Mouse (Mus musculus): ENCODE data around the gene Dscaml1. TPM values are rescaled to one million over a fixed set of nuclear protein-coding genes. Genes with fewer than 3 reads are reported as not detected.

Gene Dscaml1
- polyA plus RNA-seq, 1 experiment from 2014 or later, result 13.8 TPM

GRCm38 (mm10) chr9:45500071-45500595 is 73.7 kb downstream of the Dscaml1 start:
- Histone ChIP-seq H3K36me3 (no peaks in the 10 kb centered on the region), H3K4me1 (replicated peaks) (peaks cover 39% of the 10 kb centered on the region), H3K27me3 (no peaks in the 10 kb centered on the region), H3K9ac (no peak overlapping the region), H3K4me3 (no peak overlapping the region), H3K9me3 (no peaks in the 10 kb centered on the region), H3K4me2 (no peak overlapping the region), H3K27ac (replicated peaks) (no peak overlapping the region; the same call in 1 of the 2 replicates)
- ATAC-seq (ENCODE audit: low FRiP score, low read depth), result no peak
- WGBS, result 76% methylated on average over 3 of the region's 3 CpGs

- Histone ChIP-seq H3K4me1 (replicated peaks) (peaks cover 46% of the 10 kb centered on the region), H3K27ac (replicated peaks) (no peak overlapping the region), H3K27me3 (no peaks in the 10 kb centered on the region), H3K9ac (no peak overlapping the region), H3K4me2 (no peak overlapping the region), H3K36me3 (no peaks in the 10 kb centered on the region), H3K9me3 (no peaks in the 10 kb centered on the region), H3K4me3 (no peak overlapping the region)
- ATAC-seq (ENCODE audit: low FRiP score, low read depth), result no peak
- WGBS, result 67% methylated on average over 5 of the region's 5 CpGs
Observed at GRCm38 (mm10) chr9:45501295-45501927, 75.0 kb downstream of the Dscaml1 start.

DNA sequence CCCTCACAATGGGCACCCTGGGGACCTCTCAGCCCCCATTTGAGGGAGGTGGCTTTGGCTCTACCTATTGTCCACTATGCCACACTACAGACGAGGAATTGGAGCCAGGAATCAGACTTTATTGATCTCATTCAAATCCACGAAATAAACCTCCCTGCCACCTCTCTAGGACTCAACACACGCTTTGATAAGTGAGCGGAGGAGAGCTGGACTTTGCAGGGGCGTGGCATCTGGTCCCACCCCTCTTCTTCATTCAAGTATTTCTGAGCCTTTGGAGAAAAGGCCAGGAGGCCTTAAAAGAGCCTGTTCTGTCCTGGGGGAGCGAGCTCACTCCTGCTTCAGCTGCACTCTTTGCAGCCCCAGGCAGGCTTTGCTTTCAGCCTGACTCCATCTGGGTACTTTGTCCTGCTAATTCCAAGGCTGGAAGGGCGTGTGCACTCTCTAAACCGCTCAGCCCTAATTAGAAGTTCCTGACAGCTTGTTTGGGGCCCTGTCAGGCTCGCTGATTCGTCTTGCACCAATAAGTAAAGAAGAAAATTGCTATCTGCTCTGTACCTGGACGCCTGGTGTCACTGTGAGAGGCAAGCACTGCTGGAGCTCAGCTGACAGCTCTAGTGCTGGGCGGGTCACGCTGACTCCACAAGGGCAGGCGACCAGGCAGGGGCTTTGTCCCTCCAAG is 75.7 kb downstream of the Dscaml1 start:
- Histone ChIP-seq H3K4me1 (replicated peaks) (peaks cover 48% of the 10 kb centered on the region), H3K9ac (no peak overlapping the region), H3K36me3 (no peaks in the 10 kb centered on the region), H3K9me3 (no peaks in the 10 kb centered on the region), H3K27me3 (no peaks in the 10 kb centered on the region), H3K27ac (replicated peaks) (no peak overlapping the region), H3K4me2 (no peak overlapping the region), H3K4me3 (no peak overlapping the region)
- 19% methylated on average over 14 of the region's 14 CpGs for WGBS
- ATAC-seq (ENCODE audit: low FRiP score, low read depth), result no peak

DNA sequence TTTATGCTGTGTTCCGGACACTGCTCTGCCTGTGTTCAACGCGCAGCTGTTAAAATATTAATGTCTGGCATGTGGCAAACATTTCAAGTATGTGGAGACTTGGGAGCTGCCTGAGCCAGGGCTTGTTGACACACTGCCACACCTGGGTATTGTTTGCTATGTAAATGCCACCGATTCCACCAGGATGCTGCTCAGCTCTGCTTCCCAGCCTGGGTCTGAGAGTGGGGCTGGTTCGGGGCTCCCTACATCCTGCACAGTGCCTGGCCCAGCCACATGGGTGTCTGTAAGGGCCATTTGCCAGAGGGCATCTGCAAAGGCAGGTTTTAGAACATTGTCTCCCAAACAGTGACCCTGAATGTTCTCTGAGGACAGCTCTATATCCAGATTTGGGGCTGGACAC is 78.5 kb downstream of the Dscaml1 start:
- peaks cover 47% of the 10 kb centered on the region for H3K4me1 ChIP-seq (replicated peaks)
- H3K36me3 ChIP-seq, result no peaks in the 10 kb centered on the region
- H3K9me3 ChIP-seq, result no peaks in the 10 kb centered on the region
- WGBS, result 47% methylated on average over 5 of the region's 5 CpGs
- no peak overlapping the region for H3K4me3 ChIP-seq
- H3K4me2 ChIP-seq, result no peak overlapping the region
- no peak overlapping the region for H3K9ac ChIP-seq
- no peaks in the 10 kb centered on the region for H3K27me3 ChIP-seq
- H3K27ac ChIP-seq (replicated peaks), result 0 out of 2 replicates have a peak overlapping the region, but pooled peaks have one; percentile 12
- no peak for ATAC-seq (ENCODE audit: low FRiP score, low read depth)

DNA sequence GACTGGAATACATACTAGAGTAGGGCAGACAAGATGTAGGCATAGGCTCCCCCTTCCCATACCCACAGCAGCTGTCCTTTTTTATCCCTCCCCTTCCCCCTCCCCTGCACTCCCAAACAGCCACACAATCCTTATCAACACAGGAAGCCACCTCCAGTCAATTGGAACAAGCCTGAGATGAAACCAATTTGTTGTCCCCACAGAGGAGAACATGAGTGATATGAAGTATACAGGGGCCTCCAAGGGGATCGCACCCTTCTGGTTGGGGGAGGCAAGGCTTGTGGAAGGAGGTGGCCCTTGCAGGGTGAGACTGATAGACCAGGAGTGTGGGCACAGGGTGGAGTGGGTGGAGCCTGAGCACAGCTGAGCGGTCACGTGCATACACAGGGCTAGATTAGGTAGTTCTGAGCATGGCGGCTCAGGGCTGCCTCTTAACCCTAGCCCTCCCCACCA is 79.1 kb downstream of the Dscaml1 start:
- Histone ChIP-seq H3K27me3 (no peaks in the 10 kb centered on the region), H3K9ac (no peak overlapping the region), H3K27ac (replicated peaks) (no peak overlapping the region), H3K4me3 (no peak overlapping the region), H3K9me3 (no peaks in the 10 kb centered on the region), H3K36me3 (no peaks in the 10 kb centered on the region), H3K4me1 (replicated peaks) (peaks cover 45% of the 10 kb centered on the region), H3K4me2 (no peak overlapping the region)
- WGBS, result 53% methylated on average over 4 of the region's 4 CpGs
- peak; percentile 73 for ATAC-seq (ENCODE audit: low FRiP score, low read depth)

- H3K27ac ChIP-seq (replicated peaks), result no peak overlapping the region
- ATAC-seq (ENCODE audit: low FRiP score, low read depth), result no peak
- 38% methylated on average over 9 of the region's 9 CpGs for WGBS
Observed at GRCm38 (mm10) chr9:45507482-45507881, 81.1 kb downstream of the Dscaml1 start.

DNA sequence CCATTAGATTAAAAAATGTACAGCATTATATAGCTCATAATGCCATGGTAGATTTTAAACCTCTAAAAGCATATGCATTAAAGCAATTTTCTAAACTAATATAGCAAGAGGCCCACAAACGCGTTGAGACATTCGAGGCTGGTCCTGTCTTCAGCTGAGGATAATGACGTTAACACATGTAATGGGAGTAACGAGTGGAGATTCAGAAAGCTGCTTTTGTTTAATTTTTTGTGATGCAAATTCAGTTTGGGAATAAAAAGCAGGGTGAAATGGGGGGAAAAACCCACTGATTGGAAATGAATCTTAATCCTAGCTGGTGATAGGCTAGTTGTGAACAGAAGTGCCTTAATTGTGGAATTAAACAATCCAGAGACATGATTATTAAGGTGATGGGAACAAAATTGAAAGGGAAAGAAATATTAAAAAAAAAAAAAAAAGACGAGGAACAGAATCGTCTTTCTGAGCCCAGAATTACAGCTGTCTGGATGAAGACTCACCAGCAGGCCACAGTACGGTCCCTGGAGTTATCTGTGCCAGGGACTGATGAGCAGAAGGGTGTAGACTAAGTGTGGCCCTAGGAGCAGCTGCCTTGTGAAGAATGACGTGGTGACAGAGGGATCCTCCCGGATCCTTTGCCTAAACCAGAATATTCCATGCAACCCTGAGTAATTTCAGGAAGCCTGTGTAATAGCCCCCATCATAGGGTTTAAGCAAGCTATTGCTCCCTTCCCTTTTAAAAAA is 84.5 kb downstream of the Dscaml1 start:
- no peaks in the 10 kb centered on the region for H3K36me3 ChIP-seq
- H3K4me3 ChIP-seq, result no peak overlapping the region
- no peaks in the 10 kb centered on the region for H3K27me3 ChIP-seq
- H3K9me3 ChIP-seq, result no peaks in the 10 kb centered on the region
- WGBS, result 44% methylated on average over 10 of the region's 10 CpGs
- peak overlapping the region; percentile 58 for H3K27ac ChIP-seq (replicated peaks)
- no peak overlapping the region for H3K9ac ChIP-seq
- no peak for ATAC-seq (ENCODE audit: low FRiP score, low read depth)
- no peak overlapping the region for H3K4me2 ChIP-seq
- peaks cover 22% of the 10 kb centered on the region for H3K4me1 ChIP-seq (replicated peaks)

More at GRCm38 (mm10) chr9:45507482-45507881, 81.1 kb downstream of the Dscaml1 start:
- Histone ChIP-seq H3K36me3 (no peaks in the 10 kb centered on the region), H3K9me3 (no peaks in the 10 kb centered on the region), H3K4me1 (replicated peaks) (peaks cover 38% of the 10 kb centered on the region), H3K27me3 (no peaks in the 10 kb centered on the region), H3K4me2 (no peak overlapping the region), H3K4me3 (no peak overlapping the region), H3K9ac (no peak overlapping the region)

GRCm38 (mm10) chr9:45517993-45518705 is 91.7 kb downstream of the Dscaml1 start:
- 69% methylated on average over 11 of the region's 11 CpGs for WGBS
- Histone ChIP-seq H3K4me1 (replicated peaks) (0 out of 2 replicates have a peak, but pooled peaks cover 3% of the 10 kb centered on the region), H3K9ac (no peak overlapping the region), H3K27me3 (no peaks in the 10 kb centered on the region), H3K36me3 (no peaks in the 10 kb centered on the region), H3K9me3 (no peaks in the 10 kb centered on the region), H3K4me2 (no peak overlapping the region), H3K27ac (replicated peaks) (no peak overlapping the region), H3K4me3 (no peak overlapping the region)
- peak; percentile 56; the same call in 1 of the 2 replicates for ATAC-seq (ENCODE audit: low FRiP score, low read depth)

DNA sequence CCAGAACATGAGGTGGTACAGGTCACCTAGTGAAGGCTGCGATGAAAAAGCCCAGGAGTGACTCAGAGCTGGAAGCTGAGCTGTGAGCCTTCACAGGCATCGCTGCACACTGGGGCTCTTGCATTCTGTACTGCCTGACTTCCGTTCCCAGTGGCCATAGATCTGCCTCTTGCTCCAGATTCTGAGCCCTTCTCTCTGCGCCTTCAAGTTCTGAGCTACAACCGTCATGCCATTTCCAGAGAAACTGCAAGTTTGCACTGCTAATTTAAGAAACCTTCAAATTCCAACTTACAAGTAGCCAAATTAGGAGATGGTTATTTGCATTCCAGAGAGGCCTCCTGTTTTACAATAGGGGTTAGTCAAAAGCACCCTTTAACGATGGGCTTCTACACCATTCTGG is 93.4 kb downstream of the Dscaml1 start:
- no peak overlapping the region for H3K4me3 ChIP-seq
- no peaks in the 10 kb centered on the region for H3K36me3 ChIP-seq
- no peak overlapping the region for H3K4me2 ChIP-seq
- 83% methylated on average over 6 of the region's 6 CpGs for WGBS
- H3K27me3 ChIP-seq, result no peaks in the 10 kb centered on the region
- no peak overlapping the region for H3K27ac ChIP-seq (replicated peaks)
- 0 out of 2 replicates have a peak, but pooled peaks cover 3% of the 10 kb centered on the region for H3K4me1 ChIP-seq (replicated peaks)
- no peaks in the 10 kb centered on the region for H3K9me3 ChIP-seq
- H3K9ac ChIP-seq, result no peak overlapping the region
- no peak for ATAC-seq (ENCODE audit: low FRiP score, low read depth)

GRCm38 (mm10) chr9:45522866-45523265 is 96.4 kb downstream of the Dscaml1 start:
- ATAC-seq (ENCODE audit: low FRiP score, low read depth), result no peak
- Histone ChIP-seq H3K27me3 (no peaks in the 10 kb centered on the region), H3K36me3 (no peaks in the 10 kb centered on the region), H3K4me3 (no peak overlapping the region), H3K27ac (replicated peaks) (no peak overlapping the region), H3K9ac (no peak overlapping the region), H3K4me2 (no peak overlapping the region), H3K4me1 (replicated peaks) (0 out of 2 replicates have a peak, but pooled peaks cover 3% of the 10 kb centered on the region), H3K9me3 (no peaks in the 10 kb centered on the region)
- WGBS, result 80% methylated on average over 3 of the region's 3 CpGs

- Histone ChIP-seq H3K27ac (replicated peaks) (no peak overlapping the region), H3K4me3 (no peak overlapping the region), H3K9me3 (no peaks in the 10 kb centered on the region), H3K9ac (no peak overlapping the region), H3K36me3 (no peaks in the 10 kb centered on the region), H3K4me1 (replicated peaks) (peaks cover 5% of the 10 kb centered on the region), H3K4me2 (no peak overlapping the region), H3K27me3 (no peaks in the 10 kb centered on the region)
- no peak for ATAC-seq (ENCODE audit: low FRiP score, low read depth)
- 76% methylated on average over 8 of the region's 8 CpGs for WGBS
Observed at GRCm38 (mm10) chr9:45524505-45524904, 98.1 kb downstream of the Dscaml1 start.
